Mouse (Mus musculus) liver, embryonic 16.5 days (tissue): Measurements from ENCODE around the gene Gm20532. TPM values are rescaled to one million over a fixed set of nuclear protein-coding genes. Genes with fewer than 3 reads are reported as not detected.
A peak's percentile ranks its signal among the peaks of the same experiment; 100 is the strongest.

Experiments
- ATAC-seq: fragments of 200-750 bp; cut with Nextera tagmentation; 2 replicates; pipeline ENCODE4 v1.8.0; 2017; ENCODE audit warnings: low read depth, mild to moderate bottlenecking, moderate number of reproducible peaks, moderate library complexity
- H3K27ac ChIP-seq: fragments of 300-500 bp; sonication (generic); 2 replicates; pipeline ENCODE4 v1.5.1; 2014; ENCODE audit warnings: mild to moderate bottlenecking, low read length
- H3K27me3 ChIP-seq: fragments of 300-500 bp; sonication (generic); 2 replicates; pipeline ENCODE4 v1.6.1; 2014; ENCODE audit warnings: low read depth, low read length, mixed read lengths; ENCODE audit not compliant: control insufficient read depth, insufficient read depth
- H3K36me3 ChIP-seq: fragments of 300-500 bp; sonication (generic); 2 replicates; pipeline ENCODE4 v1.6.1; 2014; ENCODE audit warnings: mild to moderate bottlenecking; ENCODE audit not compliant: control insufficient read depth, insufficient read depth
- H3K4me1 ChIP-seq: fragments of 300-500 bp; sonication (generic); 2 replicates; pipeline ENCODE4 v1.6.1; 2014; ENCODE audit warnings: low read depth, low read length, mixed read lengths; ENCODE audit not compliant: control insufficient read depth
- H3K4me2 ChIP-seq: fragments of 300-500 bp; sonication (generic); 2 replicates; pipeline ENCODE4 v1.6.1; 2014; ENCODE audit warnings: low read depth, low read length, mixed read lengths
- H3K4me3 ChIP-seq: fragments of 300-500 bp; sonication (generic); 2 replicates; pipeline ENCODE4 v1.5.1; 2014; ENCODE audit warnings: low read depth, mild to moderate bottlenecking, low read length
- H3K9ac ChIP-seq: fragments of 300-500 bp; sonication (generic); 2 replicates; pipeline ENCODE4 v1.6.1; 2014; ENCODE audit warnings: low read depth, low read length
- H3K9me3 ChIP-seq: fragments of 300-500 bp; sonication (generic); replicated peaks from 2 replicates; pipeline ENCODE4 v1.6.1; 2016; ENCODE audit warnings: low read length; ENCODE audit not compliant: control insufficient read depth
- WGBS: fragments of 180-500 bp; shearing (Covaris S2); extraction: QIAGEN DNeasy Blood & Tissue Kit; methylation state at CpG from one replicate; pipeline ENCODE4 v1.1.7; 2014; ENCODE audit not compliant: insufficient replicate concordance; 5-methylcytosine and 5-hydroxymethylcytosine counted together
- polyA plus RNA-seq: library from polyadenylated mRNA; unstranded; fragments of >200 nt; fragmentation: Nextera tagmentation; extraction: Ambion mirVana; gene quantifications from 2 replicates; pipeline ENCODE4 v1.2.1, GENCODE M21; 2015

The Gm20532 gene
- polyA plus RNA-seq, 1 experiment from 2014 or later: not detected

DNA sequence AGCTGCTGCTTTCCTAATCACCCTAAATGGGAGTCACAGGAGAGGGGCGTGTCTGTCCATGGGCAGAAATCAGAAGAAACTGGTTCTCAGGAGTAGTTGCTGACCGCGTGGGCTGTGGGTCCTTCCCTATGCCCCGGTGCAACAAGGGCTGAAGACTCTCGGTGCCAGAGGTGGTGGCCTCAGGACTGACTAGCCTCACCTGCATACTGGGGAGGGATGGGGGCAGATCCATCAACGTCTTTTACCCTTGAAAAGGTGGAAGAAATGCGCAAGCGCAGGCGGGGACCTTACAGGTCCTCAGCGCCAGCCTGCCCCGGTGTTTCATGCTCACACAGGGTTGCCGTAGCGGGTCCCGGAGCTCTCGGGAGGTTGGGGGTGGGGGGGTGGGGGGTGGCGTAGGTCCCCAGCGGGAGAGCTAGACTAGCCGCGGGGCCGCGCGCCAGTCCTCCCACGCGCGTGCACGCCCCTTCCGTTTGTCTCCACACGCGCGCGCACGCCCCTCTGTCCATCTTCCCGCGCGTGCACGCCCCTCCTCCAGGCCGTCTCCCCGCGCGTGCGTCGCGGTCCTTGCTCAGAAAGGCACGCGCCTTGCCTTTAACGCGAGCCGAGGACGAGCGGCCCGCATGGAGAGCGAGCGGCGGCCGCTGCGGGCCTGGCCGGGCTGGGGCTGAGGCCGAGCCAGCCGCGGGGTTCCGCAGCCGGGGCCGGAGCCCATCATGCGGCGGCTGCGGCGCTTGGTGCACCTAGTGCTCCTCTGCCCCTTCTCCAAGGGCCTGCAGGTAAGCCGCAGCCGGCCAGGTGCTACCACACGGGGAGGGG lies 41.7 kb downstream of the Gm20532 start, which contains the start of gene Fam69b:
TSS of gene Fam69b (plus strand) at position 537 of the 819 bp plus-strand sequence.
- Histone ChIP-seq H3K9me3 (no peaks in the 10 kb centered on the region), H3K27ac (no peak within 1 kb of the TSS), H3K4me1 (no peaks in the 10 kb centered on the region), H3K27me3 (peaks cover 21% of the 10 kb centered on the region), H3K4me2 (peak within 1 kb of the TSS; percentile 80), H3K4me3 (peak within 1 kb of the TSS; percentile 58), H3K36me3 (no peaks in the 10 kb centered on the region), H3K9ac (peak within 1 kb of the TSS; percentile 55; the same call in 1 of the 2 replicates)
- ATAC-seq: peak; percentile 27; the same call in 1 of the 2 replicates
- WGBS: under 1% methylated on average over 69 of the region's 70 CpGs

DNA sequence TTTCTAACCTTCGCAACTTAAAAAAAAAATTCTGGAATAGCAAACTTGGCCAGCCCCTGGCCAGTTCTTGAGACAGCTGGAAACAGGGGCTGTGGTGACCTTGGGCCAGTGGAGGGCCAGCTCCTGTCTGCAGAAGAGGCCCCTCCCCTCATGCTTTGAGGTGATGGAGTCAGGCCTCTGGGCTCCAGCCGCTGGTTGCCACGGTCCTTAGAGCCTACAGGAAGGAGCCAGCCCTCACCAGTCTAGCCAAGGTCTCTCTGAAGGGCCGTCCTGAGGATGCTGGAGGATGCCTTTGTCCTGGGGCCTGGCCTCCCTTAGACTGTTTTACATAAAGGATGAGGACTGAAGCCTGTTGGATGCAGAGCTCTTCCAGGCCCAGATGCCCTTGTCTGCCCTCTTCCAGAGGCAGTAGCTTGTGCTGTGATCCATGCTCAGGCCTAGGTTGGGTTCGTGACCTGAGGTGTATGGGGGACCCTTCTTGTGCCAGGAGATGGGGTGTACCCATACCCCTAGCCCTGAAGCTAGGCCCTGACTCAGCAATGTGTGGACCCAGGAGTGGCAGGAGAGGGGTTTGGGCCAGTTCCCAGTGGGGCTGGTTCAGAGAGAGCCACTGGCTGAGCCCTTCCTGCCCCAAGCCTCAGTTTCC lies 42.5 kb downstream of the Gm20532 start:
- H3K27ac ChIP-seq: no peak overlapping the region
- H3K36me3 ChIP-seq: no peaks in the 10 kb centered on the region
- peaks cover 21% of the 10 kb centered on the region for H3K27me3 ChIP-seq
- no peaks in the 10 kb centered on the region for H3K9me3 ChIP-seq
- WGBS: 30% methylated on average over 5 of the region's 5 CpGs
- no peak for ATAC-seq
- H3K4me3 ChIP-seq: peak overlapping the region; percentile 58
- H3K4me2 ChIP-seq: peak overlapping the region; percentile 80
- H3K9ac ChIP-seq: peak overlapping the region; percentile 55; the same call in 1 of the 2 replicates
- no peaks in the 10 kb centered on the region for H3K4me1 ChIP-seq

DNA sequence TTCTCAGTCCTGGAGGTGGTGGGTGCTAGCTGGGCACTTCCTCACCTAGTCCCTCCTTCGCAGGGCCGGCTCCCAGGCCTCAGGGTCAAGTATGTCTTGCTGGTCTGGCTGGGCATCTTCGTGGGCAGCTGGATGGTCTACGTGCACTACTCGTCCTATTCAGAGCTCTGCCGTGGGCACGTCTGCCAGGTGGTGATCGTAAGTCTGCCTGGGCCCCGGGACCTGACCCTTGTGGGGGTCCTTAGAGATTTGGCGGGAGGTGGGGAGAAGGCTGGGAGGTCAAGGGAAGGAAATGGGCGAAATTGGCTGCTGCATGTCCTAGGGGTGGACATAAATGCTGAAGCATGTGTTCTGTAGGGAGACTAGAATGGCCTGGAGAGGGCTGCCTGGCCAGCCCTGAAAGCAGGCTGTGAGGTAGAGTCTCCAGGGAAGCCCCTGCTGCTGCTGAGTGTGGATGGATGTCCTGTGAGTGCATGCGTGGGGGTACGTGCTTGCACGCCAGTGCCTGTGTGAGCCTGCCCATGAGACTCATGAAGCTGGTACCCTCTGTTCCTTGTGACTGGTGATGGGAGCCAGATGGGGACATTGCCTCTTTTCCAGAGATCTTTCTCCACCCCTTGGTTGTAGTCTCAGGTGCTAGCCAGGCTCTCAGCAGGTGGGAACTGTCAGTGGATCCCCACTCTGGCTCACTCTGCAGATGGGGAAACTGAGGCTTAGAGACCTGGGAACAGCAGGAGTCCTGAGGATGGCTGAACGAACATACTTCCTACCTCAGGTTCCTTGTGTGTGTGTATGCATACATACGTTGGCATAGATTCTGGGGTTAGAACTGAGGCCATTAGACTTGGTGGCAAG lies 46.3 kb downstream of the Gm20532 start:
- no peak for ATAC-seq
- Histone ChIP-seq H3K27me3 (peaks cover 15% of the 10 kb centered on the region), H3K4me3 (no peak overlapping the region), H3K36me3 (peaks cover 10% of the 10 kb centered on the region), H3K9ac (no peak overlapping the region), H3K4me2 (no peak overlapping the region), H3K4me1 (no peaks in the 10 kb centered on the region; the same call in 1 of the 2 replicates), H3K27ac (no peak overlapping the region), H3K9me3 (no peaks in the 10 kb centered on the region)
- 67% methylated on average over 16 of the region's 16 CpGs for WGBS

DNA sequence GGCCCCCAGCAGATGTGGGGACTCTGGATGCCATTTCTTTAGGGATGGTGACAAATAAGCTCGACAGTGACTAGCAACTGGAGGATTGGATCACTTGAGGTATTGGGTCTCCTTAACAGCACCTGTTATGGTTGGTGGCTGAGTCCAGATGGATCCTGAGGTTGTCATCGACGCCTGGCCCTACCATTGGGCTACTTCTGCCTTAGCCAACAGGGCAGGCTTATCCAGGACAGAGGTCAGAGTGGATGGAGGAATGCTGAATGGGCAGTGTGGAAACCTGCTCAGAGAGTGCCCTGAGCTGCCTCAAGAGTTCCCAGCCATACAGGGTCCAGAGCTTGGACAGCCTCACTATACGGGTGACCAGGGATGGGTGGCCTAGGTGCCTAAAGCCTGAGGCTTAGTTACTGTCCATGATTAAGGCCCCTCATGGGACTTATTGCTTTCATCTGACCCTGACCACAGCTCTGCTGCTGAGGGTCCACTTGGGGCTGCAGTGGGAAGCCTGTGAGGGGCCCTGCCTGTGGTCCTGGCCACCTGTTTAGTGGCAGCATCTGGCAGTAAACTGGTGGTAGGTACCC lies 47.6 kb downstream of the Gm20532 start:
- Histone ChIP-seq H3K9me3 (no peaks in the 10 kb centered on the region), H3K27me3 (peaks cover 4% of the 10 kb centered on the region; the same call in 1 of the 2 replicates), H3K4me1 (peaks cover 10% of the 10 kb centered on the region), H3K4me2 (no peak overlapping the region), H3K27ac (no peak overlapping the region), H3K4me3 (no peak overlapping the region), H3K9ac (no peak overlapping the region), H3K36me3 (peaks cover 13% of the 10 kb centered on the region)
- WGBS: 56% methylated on average over 4 of the region's 4 CpGs
- no peak for ATAC-seq

DNA sequence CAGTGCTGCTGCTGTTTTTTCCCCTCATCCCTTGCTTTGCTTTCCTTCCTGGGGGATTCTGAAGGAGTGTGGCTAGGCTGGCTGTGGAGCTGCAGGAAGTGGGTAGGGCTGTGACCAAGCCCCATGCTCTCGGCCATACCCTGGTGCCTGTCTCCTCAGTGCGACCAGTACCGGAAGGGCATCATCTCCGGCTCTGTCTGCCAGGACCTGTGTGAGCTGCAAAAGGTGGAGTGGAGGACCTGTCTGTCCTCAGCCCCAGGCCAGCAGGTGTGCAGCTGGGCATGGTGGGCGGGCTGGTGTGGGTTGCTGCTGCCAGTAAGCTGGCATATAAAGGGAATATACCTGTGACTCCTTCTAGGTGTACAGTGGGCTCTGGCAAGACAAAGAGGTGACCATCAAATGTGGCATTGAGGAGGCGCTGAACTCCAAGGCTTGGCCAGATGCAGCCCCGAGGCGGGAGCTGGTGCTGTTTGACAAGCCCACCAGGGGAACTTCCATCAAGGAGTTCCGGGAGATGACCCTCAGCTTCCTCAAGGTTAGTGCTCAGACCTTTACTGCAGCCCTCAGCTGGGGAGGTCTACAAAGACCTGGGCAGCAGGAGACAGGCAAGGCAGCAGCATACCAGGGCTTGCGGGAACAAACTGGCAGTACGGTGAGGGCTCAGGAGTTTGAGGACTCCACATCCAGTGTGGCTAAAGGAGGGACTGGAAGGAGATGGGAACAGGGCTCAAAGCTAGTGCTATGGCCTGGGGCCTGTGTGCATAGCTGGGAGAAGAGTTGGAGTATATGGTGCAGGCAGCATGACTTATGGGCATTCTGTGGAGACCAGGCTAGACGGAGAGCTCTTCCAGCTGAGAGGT lies 48.4 kb downstream of the Gm20532 start:
- Histone ChIP-seq H3K9ac (no peak overlapping the region), H3K36me3 (peaks cover 13% of the 10 kb centered on the region), H3K9me3 (no peaks in the 10 kb centered on the region), H3K4me2 (no peak overlapping the region), H3K4me3 (no peak overlapping the region), H3K27ac (no peak overlapping the region), H3K27me3 (no peaks in the 10 kb centered on the region), H3K4me1 (peaks cover 13% of the 10 kb centered on the region)
- ATAC-seq: no peak
- WGBS: 35% methylated on average over 12 of the region's 12 CpGs

DNA sequence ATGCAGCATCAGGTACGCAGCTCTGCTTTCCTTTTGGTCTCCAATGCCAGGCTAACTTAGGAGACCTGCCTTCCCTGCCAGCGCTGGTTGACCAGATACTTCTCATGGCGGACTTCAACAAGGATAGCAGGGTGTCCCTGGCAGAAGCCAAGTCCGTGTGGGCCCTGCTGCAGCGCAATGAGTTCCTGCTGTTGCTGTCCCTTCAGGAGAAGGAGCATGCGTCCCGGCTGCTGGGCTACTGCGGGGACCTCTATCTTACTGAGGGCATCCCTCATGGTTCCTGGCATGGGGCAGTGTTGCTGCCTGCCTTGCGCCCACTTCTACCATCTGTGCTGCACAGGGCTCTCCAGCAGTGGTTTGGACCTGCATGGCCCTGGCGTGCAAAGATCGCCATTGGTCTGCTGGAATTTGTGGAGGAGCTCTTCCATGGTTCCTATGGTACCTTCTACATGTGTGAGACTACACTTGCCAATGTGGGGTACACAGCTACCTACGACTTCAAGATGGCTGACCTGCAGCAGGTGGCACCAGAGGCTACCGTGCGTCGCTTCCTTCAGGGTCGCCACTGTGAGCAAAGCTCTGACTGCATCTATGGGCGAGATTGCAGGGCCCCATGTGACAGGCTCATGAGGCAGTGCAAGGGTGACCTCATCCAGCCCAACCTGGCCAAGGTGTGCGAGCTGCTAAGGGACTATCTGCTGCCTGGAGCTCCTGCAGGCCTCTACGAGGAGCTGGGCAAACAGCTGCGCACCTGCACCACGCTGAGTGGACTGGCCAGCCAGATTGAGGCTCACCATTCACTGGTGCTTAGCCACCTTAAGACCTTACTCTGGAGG lies 49.3 kb downstream of the Gm20532 start:
- no peak overlapping the region for H3K4me2 ChIP-seq
- no peak overlapping the region for H3K27ac ChIP-seq
- H3K36me3 ChIP-seq: peaks cover 13% of the 10 kb centered on the region
- no peak overlapping the region for H3K9ac ChIP-seq
- WGBS: 65% methylated on average over 21 of the region's 21 CpGs
- H3K4me3 ChIP-seq: no peak overlapping the region
- no peak for ATAC-seq
- peaks cover 18% of the 10 kb centered on the region for H3K4me1 ChIP-seq
- H3K27me3 ChIP-seq: no peaks in the 10 kb centered on the region
- H3K9me3 ChIP-seq: no peaks in the 10 kb centered on the region

DNA sequence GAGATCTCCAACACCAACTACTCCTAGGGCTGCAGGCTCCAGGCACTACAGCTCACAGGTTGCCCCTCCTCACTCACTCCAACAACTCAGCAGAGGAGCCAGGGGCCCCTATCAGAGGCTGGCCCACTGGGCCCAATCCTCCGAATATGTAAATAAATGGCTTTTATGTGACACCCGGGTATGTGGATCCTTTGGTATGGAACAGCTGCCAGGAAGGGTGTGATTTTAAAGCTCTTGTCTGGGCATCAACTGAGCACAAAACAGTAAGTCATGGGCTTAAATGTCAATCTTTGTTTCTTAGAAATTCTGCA lies 49.8 kb downstream of the Gm20532 start:
- WGBS: 44% methylated on average over 2 of the region's 2 CpGs
- H3K4me2 ChIP-seq: no peak overlapping the region
- no peaks in the 10 kb centered on the region for H3K9me3 ChIP-seq
- H3K36me3 ChIP-seq: peaks cover 13% of the 10 kb centered on the region
- no peak for ATAC-seq
- H3K9ac ChIP-seq: no peak overlapping the region
- no peak overlapping the region for H3K27ac ChIP-seq
- no peaks in the 10 kb centered on the region for H3K27me3 ChIP-seq
- peaks cover 19% of the 10 kb centered on the region for H3K4me1 ChIP-seq
- no peak overlapping the region for H3K4me3 ChIP-seq
